Mouse (Mus musculus) left cerebral cortex, postnatal 10 days (tissue): ENCODE measurements around the gene Tubb5. TPM values are rescaled to one million over a fixed set of nuclear protein-coding genes. Genes with fewer than 3 reads are reported as not detected.

ENCODE experiments used
- microRNA-seq: library from miRNA; unstranded; fragments of <30 nt; microRNA quantifications from one replicate; pipeline ENCODE4 v1.2.0, GENCODE M21; 2022
- total RNA-seq, 2 experiments: library from RNA; stranded (reverse); gene quantifications; 2 replicates each; pipeline ENCODE4 v1.2.3; 2021

The Tubb5 gene
- total RNA-seq, 2 experiments from 2014 or later = 1,429 to 1,573 TPM

Small RNA genes within 50 kb of the gene (microRNA-seq; reads per million reads assigned to microRNA genes)
- gene Gm28033 = 2.0 reads per million

Other genes with a start within 250 kb of the Tubb5 start
- gene Sfta2, start 236.8 kb downstream of the Tubb5 start, total RNA-seq = not detected
- gene Gm9573, start 211.7 kb downstream of the Tubb5 start, total RNA-seq = not detected
- gene Mucl3, start 194.6 kb downstream of the Tubb5 start, total RNA-seq = not detected
- gene Vars2, start 170.7 kb downstream of the Tubb5 start, total RNA-seq = 10 to 100 TPM; 31.2 to 42.6 TPM
- 10 to 100 TPM; 23.5 to 24.1 TPM for gene Gtf2h4, start 164.6 kb downstream of the Tubb5 start, total RNA-seq
- gene Ddr1, start 133.7 kb downstream of the Tubb5 start, total RNA-seq = 10 to 100 TPM; 39.6 to 40.1 TPM
- 1 to 10 TPM; 5.4 to 5.8 TPM for gene Ier3, start 16.6 kb downstream of the Tubb5 start, total RNA-seq
- 100 to 1,000 TPM; 171 to 178 TPM for gene Flot1, start 15.1 kb downstream of the Tubb5 start, total RNA-seq
- 10 to 100 TPM; 12.5 to 19.1 TPM for gene Mdc1, start 3.2 kb upstream of the Tubb5 start, total RNA-seq
- 10 to 100 TPM in 1 of 2 experiments, 1 to 10 TPM in 1; 6.0 to 11.8 TPM for gene Nrm, start 23.0 kb upstream of the Tubb5 start, total RNA-seq
- gene Ppp1r18, start 27.3 kb upstream of the Tubb5 start, total RNA-seq = 10 to 100 TPM; 20.6 to 23.6 TPM
- gene Dhx16, start 41.5 kb upstream of the Tubb5 start, total RNA-seq = 10 to 100 TPM; 29.1 to 31.0 TPM
- 10 to 100 TPM; 61.5 to 72.4 TPM for gene 2310061I04Rik, start 59.1 kb upstream of the Tubb5 start, total RNA-seq
- gene Atat1, start 71.8 kb upstream of the Tubb5 start, total RNA-seq = 100 to 1,000 TPM; 105 to 111 TPM
- gene Mrps18b, start 78.1 kb upstream of the Tubb5 start, total RNA-seq = 10 to 100 TPM; 50.4 to 52.0 TPM
- gene Ppp1r10, start 78.1 kb upstream of the Tubb5 start, total RNA-seq = 10 to 100 TPM; 57.2 to 66.5 TPM
- gene Abcf1, start 131.5 kb upstream of the Tubb5 start, total RNA-seq = 10 to 100 TPM; 73.5 to 78.0 TPM
- 100 to 1,000 TPM; 133 to 141 TPM for gene Gnl1, start 141.5 kb upstream of the Tubb5 start, total RNA-seq
- gene Prr3, start 141.9 kb upstream of the Tubb5 start, total RNA-seq = 10 to 100 TPM; 64.3 to 66.3 TPM
- under 1 TPM; 0.49 to 0.57 TPM for gene H2-T24, start 182.3 kb upstream of the Tubb5 start, total RNA-seq
- 1 to 10 TPM; 2.3 to 2.7 TPM for gene H2-T23, start 194.5 kb upstream of the Tubb5 start, total RNA-seq
- gene H2-T22, start 204.4 kb upstream of the Tubb5 start, total RNA-seq = 1 to 10 TPM; 5.7 to 6.1 TPM
- not detected for gene Gm6034, start 204.7 kb upstream of the Tubb5 start, total RNA-seq
- not detected for gene Gm11127, start 220.1 kb upstream of the Tubb5 start, total RNA-seq